Mouse (Mus musculus) spleen, postnatal 14 days (tissue): ENCODE data around the gene Zbtb20.
"Not testable (repeated sequence)": the region's sequence is repeated elsewhere in the genome, so short reads cannot be mapped to it uniquely, and the experiment has no call there.

Experiments used
- DNase-seq, 2 experiments: peaks; one replicate each; pipeline ENCODE4 v3.0.0; 2021 to 2022; ENCODE audit warnings: low spot score in 2 of 2

Gene Zbtb20

DNA sequence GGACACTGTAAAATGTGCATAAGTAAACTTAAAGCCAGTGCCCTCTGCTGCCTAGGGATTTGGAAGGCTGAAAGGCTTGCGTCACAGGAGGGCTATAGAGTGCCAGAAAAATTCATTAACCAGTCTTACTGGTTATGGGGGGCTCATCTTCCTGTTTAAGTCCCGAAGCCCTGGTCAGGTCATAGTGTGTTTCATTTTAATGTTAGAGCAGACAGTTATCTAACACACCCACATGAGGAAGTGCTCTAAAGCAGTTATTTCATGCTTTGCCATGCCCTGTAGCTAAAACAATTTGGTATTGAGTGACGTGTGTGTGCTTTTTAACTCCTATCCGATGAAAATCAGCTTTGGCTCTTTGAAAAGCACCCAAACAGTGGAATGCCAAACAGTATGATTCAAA lies 34.3 kb downstream of the Zbtb20 start:
- DNase-seq: no peak

DNA sequence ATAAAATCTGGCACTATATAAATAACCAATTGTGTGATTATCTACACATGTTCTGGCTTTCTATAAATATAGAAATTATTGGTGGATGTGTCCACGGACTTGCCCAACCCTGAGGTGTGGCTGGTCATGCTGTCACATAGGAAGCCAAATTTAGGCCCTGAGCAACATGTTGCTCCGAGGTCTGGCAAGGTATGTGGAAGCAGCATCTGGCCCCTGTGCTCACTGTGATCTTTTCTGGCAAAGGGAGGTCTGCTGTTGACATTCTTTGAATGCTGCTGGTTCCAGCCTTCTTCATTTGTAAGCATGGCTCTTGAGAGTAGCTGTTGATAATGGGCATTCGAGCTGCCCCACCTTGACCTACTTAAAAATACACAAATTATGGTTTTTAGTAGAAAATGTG lies 35.0 kb downstream of the Zbtb20 start:
- DNase-seq: no peak

DNA sequence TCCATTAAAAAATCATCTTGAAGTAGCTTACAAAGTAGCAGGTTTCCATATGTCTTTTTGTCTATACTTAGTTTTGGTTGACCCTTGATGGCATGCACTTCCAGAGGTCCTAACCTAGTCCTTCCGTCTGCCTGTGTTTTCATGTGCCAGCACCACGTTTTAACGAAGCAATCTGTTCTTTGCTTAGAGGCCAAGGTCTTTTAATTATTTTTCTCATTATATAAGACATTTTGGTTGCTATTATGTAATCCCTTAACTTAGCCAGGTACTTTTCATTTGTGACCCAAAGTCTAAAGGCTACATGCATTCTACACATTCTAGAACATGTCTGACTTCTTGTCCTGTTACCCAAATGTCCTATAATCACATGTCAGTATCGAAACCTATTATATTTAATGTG lies 35.6 kb downstream of the Zbtb20 start:
- no peak for DNase-seq

- no peak for DNase-seq
Observed at GRCm38 (mm10) chr16:42911815-42912214, 36.1 kb downstream of the Zbtb20 start.

DNA sequence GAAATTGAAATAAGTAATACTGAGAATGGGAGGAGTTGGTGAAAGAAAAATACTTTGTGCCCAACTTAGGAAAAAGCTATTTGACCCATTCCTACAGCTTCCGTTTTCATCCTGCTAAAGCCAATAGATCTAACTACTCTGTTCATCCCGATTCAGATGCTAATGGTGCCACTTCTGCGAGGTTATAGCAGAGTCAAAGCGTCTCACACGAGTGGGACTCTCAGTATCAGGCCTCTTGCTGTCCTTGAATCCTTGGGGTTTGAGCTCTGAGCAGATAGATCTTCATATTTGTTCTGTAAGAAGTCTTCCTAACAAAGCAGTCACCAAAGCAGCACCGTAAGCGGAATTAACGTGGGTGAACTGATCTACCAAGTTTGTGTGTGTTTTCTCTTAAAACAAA lies 37.6 kb downstream of the Zbtb20 start:
- DNase-seq: no peak

DNA sequence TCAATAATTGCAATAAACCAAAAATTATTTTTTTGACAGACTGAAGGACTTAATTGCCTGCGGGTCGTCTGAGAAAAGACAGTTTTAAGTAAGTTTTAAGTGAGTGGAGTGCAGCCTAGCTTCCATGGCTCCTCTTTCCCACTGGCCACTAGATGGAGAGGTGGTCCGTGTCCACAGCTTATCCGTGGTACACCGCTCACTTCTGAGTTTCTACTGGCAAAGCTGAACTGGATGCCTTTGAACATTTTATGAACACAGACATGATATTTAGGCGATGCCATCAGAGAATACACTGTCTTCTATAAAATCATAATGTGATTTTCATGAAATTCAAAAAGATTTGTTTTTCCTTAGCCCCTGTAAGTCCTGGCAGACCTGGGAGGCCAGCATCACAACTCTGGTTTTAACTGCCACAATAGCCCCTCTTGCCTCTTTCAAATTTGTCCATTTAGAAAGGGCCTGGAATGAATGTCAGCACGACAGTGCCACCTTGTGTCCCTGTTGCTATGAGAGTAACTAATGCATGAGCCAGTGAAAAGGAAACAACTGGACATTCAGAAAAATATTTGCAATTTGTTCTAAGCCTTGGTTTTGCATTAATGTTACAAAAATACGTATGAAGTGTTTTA lies 38.9 kb downstream of the Zbtb20 start:
- peak in 1 of 2 experiments; percentile 23 for DNase-seq

DNA sequence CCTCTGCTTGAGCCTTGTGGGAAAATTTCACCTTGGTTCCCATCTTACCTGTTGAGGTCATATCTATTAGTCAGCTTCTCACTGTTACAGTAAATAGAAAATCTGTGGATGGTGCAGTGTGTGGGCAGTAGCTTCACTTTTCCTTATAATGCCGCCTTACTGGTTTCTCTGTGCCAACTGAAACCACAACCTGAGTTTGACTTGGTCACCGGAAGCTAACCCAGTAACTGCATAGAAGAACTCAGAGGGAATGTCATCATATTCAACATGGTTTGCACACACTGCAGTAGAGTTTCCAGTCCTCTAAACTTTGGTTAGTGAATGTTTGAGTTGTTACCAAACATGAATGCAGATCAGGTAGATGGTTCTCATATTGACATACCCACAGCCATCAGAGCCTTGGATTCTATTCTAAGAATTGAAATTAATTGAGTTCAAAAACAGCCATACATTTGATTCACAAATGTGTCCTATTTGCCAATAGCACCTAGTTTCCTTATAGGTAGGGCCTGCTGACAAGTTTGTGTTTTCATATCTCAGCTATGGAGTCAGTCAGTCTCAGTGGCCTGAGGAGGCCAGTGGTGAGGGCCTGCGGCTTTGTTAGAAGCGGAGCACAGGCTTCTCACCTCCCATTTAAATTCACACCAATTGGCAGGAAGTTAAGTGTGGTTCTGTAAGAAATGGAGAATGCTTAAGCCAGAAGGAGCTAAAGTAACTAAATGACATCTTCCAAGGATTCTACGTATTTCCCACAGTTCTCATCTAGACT lies 44.5 kb downstream of the Zbtb20 start:
- no peak for DNase-seq

GRCm38 (mm10) chr16:42921436-42921835 lies 45.8 kb downstream of the Zbtb20 start:
- no peak for DNase-seq

- DNase-seq: no peak
Observed at GRCm38 (mm10) chr16:42938211-42938610, 62.5 kb downstream of the Zbtb20 start.

- no peak for DNase-seq
Observed at GRCm38 (mm10) chr16:42947016-42947415, 71.3 kb downstream of the Zbtb20 start.

- DNase-seq: not testable (repeated sequence)
Observed at GRCm38 (mm10) chr16:42955401-42955800, 79.7 kb downstream of the Zbtb20 start.

DNA sequence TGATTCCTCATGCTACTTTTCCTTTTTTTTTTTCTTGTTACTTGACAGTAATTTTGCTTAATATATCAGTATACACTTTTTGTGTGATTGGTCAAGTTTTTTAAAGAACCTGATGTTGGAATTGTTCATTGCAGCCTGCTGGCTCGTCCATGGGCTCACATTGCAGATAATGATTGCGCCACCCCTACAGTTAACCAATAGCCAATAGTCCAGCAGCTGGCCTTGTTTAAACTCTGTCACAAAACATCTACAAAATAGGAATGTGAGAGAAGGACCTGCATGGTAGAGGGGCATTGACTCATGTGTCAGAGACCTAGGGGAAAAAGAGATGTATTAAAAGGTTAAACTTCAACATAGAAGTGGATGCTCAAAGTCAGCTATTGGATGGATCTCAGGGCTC lies 97.2 kb downstream of the Zbtb20 start:
- no peak for DNase-seq

DNA sequence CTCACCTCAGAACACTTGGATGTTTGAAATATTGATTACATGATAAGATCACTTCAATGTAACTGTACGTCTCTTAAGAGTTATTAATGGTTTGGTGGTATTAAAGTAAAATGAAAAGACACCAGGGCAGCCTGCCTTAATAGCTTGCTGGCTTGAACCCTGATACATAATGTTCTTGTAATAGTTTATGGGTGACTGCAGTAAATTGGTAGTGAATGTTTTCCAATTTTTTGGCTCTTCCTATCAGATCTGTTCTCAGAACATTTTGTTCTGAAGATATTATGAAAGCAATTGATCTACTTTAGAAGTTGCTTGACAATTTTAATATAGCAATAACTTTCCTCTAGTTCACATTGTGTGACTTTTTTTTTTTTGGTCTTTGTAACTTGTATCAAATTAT lies 123.2 kb downstream of the Zbtb20 start:
- no peak for DNase-seq

DNA sequence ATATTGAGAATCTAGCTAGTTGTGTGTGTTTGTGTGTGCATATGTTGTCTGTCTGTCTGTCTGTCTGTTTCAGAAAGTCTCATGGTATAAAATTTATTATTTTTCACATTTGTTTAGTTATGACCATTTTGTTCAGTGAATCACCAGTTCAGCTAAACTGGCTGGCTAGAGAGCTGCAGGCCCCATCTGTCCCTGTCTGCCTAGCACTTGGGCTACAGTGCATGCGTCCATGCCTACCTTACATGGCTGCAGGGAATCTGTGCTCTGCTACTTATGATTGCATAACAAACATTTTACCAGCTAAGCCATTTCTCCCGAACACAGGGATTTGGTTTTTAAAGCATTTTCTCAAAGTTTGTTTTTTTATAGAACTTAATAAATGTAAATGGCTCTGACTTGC lies 150.7 kb downstream of the Zbtb20 start:
- DNase-seq: no peak

DNA sequence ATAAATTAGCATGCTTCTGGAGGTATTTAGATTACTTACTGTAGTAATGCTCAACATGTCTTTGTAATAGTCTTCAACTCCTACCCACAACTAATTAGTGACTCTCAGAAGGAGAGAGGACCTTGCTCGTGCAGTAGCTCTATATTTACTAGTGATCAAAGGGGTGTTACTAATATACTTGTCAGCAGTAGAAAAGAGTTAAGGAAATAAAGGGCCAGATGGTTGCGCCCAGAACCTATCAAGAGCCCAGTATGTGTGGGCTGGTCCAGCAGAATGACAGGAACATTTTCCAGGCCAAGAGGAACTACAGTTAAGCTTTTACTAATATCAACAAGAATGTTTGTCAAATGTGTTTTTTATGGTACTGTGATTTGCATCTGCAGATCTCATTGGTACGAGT lies 153.6 kb downstream of the Zbtb20 start:
- no peak for DNase-seq

DNA sequence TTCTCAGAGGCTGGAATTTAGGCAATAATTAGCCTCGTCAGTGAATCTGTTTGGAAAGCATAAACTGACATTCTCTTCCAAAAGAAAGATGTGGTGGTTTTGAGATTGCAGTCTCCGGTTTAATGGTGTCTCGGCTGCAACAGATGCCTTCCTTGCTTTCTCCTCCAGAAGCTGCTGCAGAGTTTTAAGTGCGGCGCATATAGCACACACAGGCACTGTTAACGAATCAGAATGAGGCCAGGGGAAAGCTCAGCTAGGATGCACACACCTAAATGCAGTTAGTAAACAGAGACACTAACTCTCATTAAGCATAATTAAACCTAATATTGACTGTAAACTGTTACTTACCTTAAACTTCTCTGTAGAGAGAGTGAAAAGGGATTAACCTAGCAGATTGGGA lies 160.0 kb downstream of the Zbtb20 start:
- no peak for DNase-seq

DNA sequence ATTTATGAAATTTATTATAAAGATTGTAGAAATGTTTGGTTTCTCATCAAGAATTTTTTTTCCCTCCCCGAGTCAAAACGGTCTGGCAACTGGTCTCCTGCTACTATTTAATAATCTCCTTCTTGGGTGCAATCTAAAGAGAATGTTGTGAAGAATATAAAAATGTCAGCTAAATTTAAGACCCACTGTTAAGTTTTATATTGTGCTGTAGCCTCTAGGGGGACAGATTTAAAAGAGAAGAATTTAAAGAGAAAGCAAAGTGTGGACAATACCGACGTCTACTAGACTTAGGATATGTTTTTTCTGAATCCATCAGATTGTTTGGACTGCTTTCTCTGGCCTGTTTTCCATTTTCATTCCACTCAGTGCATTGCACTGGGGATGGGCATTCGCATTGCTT lies 160.8 kb downstream of the Zbtb20 start:
- DNase-seq: no peak

DNA sequence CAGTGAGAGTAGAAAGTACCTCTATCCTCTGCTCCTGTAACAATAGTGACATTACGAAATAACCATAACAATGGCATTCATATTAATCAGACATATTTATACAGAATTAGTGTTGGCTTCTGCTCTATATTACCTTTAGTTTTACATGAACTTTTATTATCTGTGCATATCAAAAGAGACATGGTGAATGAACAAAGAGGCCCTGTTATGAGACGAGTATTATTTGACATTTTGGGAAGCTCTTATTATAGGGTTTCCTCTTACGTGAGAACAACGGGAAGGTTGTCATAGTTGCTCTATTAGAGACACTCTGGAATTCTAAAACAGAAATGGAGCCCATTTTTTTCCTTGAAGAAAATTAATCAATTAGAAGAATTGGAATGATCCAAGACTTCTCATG lies 161.6 kb downstream of the Zbtb20 start:
- no peak for DNase-seq

DNA sequence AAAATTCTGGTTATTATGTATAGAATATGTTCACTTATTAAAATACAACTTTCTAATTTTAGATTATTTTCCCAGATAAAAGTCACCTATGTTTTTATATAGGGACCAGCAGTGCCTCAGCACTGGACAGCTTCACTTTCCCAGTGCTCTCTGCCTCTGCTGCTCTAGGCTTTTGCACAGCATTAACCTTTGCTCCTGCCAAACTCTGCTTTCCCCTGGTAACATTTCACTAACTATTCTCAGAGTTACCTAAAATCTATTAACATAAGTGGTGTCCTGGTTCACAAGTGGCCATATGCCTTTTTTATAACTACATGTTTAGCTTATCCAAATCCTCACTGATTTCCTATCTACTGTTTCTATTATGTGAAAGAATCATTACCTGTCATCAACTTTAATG lies 169.9 kb downstream of the Zbtb20 start:
- no peak for DNase-seq

- no peak for DNase-seq
Observed at GRCm38 (mm10) chr16:43046686-43047085, 171.0 kb downstream of the Zbtb20 start.

- no peak for DNase-seq
Observed at GRCm38 (mm10) chr16:43069666-43070295, 194.1 kb downstream of the Zbtb20 start.

- DNase-seq: no peak
Observed at GRCm38 (mm10) chr16:43071875-43072274, 196.2 kb downstream of the Zbtb20 start.
